Mouse (Mus musculus): ENCODE results near the gene Dcun1d3. TPM values are rescaled to one million over a fixed set of nuclear protein-coding genes. Genes with fewer than 3 reads are reported as not detected.

The Dcun1d3 gene
- total and polyA plus RNA-seq, 2 experiments from 2014 or later: 10.0 to 14.6 TPM

DNA sequence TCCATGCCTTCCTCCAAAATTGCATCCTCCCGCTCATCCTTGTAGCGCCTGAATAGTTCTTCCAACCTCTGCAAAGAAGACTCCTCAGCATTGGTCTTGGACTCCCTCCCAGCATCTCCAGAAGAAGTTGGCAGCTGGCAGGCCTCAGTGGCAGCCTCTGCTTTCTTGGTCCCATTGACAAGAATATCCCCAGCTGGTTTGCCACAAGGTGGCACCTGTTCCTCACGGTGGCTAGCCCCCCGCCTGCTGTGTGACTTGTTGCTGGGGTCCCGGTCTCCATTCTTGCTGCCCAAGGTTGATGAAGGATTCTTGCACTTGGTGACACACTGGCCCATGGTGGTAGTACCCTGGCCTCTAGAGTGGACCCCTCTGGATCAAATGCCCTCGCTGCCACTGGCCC is 36.6 kb downstream of the Dcun1d3 start:
- H3K27me3 ChIP-seq (ENCODE audit: insufficient read depth, low read length): no peaks in the 10 kb centered on the region
- H3K4me2 ChIP-seq (ENCODE audit: low read depth, low read length, poor library complexity, severe bottlenecking): no peak overlapping the region
- ATAC-seq (ENCODE audit: low FRiP score) (no peak), DNase-seq (ENCODE audit: low spot score) (peak; percentile 6)
- H3K4me3 ChIP-seq (ENCODE audit: low read depth, low read length): no peak overlapping the region
- H3K9ac ChIP-seq (replicated peaks; ENCODE audit: low read length, poor library complexity, severe bottlenecking): no peak overlapping the region
- 72% methylated on average over 6 of the region's 6 CpGs for WGBS
- no peak overlapping the region for H3K27ac ChIP-seq (ENCODE audit: low read depth, low read length)
- peaks cover 5% of the 10 kb centered on the region; the same call in 1 of the 2 replicates for H3K4me1 ChIP-seq (ENCODE audit: insufficient read depth, low read length)
- H3K36me3 ChIP-seq (ENCODE audit: insufficient read depth, low read length): peaks cover 10% of the 10 kb centered on the region; the same call in 1 of the 2 replicates
- TF ChIP-seq CTCF (IDR thresholded peaks at IDR 0.05): peak; percentile 47
- no peaks in the 10 kb centered on the region for H3K9me3 ChIP-seq (ENCODE audit: low read length)

DNA sequence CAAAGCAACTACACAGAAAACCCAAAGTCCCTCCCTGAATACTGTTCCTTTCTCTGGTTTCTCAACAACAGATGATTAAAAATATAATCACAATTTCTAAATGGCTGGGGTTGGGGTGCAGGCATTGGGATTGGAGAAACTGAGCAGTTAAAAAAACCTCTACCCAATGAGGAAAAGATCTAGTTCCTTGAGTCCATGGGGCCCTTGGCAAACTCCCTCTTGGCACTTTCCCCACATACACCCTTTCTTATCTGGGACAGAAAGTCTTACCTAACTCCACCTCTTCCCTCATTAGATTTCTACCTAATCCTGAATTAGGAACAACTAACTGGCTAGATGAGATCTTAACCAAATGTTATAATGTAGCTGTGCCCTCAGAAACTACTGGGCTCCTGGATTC is 41.1 kb downstream of the Dcun1d3 start:
- Histone ChIP-seq H3K4me1 (ENCODE audit: insufficient read depth, low read length) (no peaks in the 10 kb centered on the region), H3K27ac (ENCODE audit: low read depth, low read length) (no peak overlapping the region), H3K36me3 (ENCODE audit: insufficient read depth, low read length) (peaks cover 10% of the 10 kb centered on the region; the same call in 1 of the 2 replicates), H3K4me2 (ENCODE audit: low read depth, low read length, poor library complexity, severe bottlenecking) (no peak overlapping the region), H3K27me3 (ENCODE audit: insufficient read depth, low read length) (no peaks in the 10 kb centered on the region), H3K9ac (replicated peaks; ENCODE audit: low read length, poor library complexity, severe bottlenecking) (no peak overlapping the region), H3K4me3 (ENCODE audit: low read depth, low read length) (no peak overlapping the region), H3K9me3 (ENCODE audit: low read length) (no peaks in the 10 kb centered on the region)
- DNase-seq (ENCODE audit: low spot score) (no peak), ATAC-seq (ENCODE audit: low FRiP score) (no peak)
- TF ChIP-seq CTCF (IDR thresholded peaks at IDR 0.05): no peak

DNA sequence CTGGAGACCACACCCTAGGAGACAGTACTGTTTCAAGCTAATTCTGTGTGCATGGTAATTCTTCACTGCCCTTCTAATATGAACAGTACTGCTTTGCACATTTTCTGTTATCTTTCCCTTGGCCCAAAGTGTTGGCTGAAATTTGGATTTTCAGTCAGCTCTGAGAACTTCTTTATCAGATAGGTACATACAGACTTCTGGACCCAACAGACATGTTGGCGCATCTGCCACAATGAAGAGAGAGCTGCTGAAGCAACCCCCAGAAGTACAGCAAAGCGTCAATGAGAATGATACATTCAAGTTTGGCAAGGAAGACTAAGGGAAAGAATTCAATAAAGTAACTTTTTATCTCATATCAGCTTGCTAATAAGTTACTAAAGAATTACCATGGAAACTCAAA is 41.7 kb downstream of the Dcun1d3 start:
- Histone ChIP-seq H3K4me2 (ENCODE audit: low read depth, low read length, poor library complexity, severe bottlenecking) (no peak overlapping the region), H3K9me3 (ENCODE audit: low read length) (no peaks in the 10 kb centered on the region), H3K9ac (replicated peaks; ENCODE audit: low read length, poor library complexity, severe bottlenecking) (no peak overlapping the region), H3K4me3 (ENCODE audit: low read depth, low read length) (no peak overlapping the region), H3K27me3 (ENCODE audit: insufficient read depth, low read length) (no peaks in the 10 kb centered on the region), H3K4me1 (ENCODE audit: insufficient read depth, low read length) (no peaks in the 10 kb centered on the region), H3K36me3 (ENCODE audit: insufficient read depth, low read length) (peaks cover 10% of the 10 kb centered on the region; the same call in 1 of the 2 replicates), H3K27ac (ENCODE audit: low read depth, low read length) (no peak overlapping the region)
- DNase-seq (ENCODE audit: low spot score) (no peak), ATAC-seq (ENCODE audit: low FRiP score) (no peak)
- no peak for TF ChIP-seq CTCF (IDR thresholded peaks at IDR 0.05)
- WGBS: 92% methylated on average over 2 of the region's 2 CpGs

DNA sequence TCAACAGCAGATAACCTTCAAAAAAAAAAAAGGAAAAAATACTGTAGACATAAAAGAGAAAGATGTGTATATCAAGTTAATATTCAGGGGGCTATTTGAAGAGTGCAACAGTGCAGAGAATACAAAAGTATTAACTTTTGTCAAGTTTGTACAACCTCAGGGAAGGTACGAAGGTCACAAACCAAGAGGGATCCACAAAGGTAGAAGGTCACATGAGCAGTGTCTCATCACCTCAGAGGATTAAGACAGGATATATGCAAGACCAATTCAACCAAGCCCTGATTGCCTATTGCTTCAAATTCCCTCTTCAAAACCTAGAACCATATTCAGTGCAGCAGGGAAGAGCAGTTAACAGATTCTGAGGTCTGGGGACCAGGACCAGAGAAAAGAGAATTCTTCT is 42.9 kb downstream of the Dcun1d3 start:
- 0 out of 2 replicates have a peak, but pooled peaks cover 6% of the 10 kb centered on the region for H3K36me3 ChIP-seq (ENCODE audit: insufficient read depth, low read length)
- H3K4me2 ChIP-seq (ENCODE audit: low read depth, low read length, poor library complexity, severe bottlenecking): no peak overlapping the region
- 96% methylated on average over 1 of the region's 1 CpGs for WGBS
- no peak overlapping the region for H3K27ac ChIP-seq (ENCODE audit: low read depth, low read length)
- no peak for ATAC-seq (ENCODE audit: low FRiP score)
- H3K4me3 ChIP-seq (ENCODE audit: low read depth, low read length): no peak overlapping the region
- no peaks in the 10 kb centered on the region for H3K9me3 ChIP-seq (ENCODE audit: low read length)
- H3K9ac ChIP-seq (replicated peaks; ENCODE audit: low read length, poor library complexity, severe bottlenecking): no peak overlapping the region
- H3K4me1 ChIP-seq (ENCODE audit: insufficient read depth, low read length): no peaks in the 10 kb centered on the region
- DNase-seq (ENCODE audit: low spot score): no peak
- no peak for TF ChIP-seq CTCF (IDR thresholded peaks at IDR 0.05)
- no peaks in the 10 kb centered on the region for H3K27me3 ChIP-seq (ENCODE audit: insufficient read depth, low read length)

DNA sequence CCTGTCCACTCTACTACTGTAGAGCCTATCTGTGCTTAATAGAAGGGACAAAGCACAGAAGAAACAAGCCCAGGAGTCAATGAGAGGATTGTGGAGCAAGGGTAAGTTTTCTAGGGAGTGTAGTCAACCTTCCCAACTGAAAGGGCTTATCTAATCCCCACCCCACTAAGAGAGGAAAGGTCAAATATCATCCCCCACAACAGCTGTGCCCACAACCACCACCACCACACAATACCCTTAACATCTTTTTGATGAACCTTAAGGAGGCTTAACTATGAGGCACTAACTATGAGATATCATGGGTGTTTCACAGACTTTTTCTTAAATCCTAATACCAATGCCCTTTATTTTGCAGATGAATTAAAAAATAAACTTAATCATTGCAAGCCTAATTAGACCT is 43.6 kb downstream of the Dcun1d3 start:
- Histone ChIP-seq H3K4me3 (ENCODE audit: low read depth, low read length) (no peak overlapping the region), H3K27ac (ENCODE audit: low read depth, low read length) (no peak overlapping the region), H3K9me3 (ENCODE audit: low read length) (no peaks in the 10 kb centered on the region), H3K27me3 (ENCODE audit: insufficient read depth, low read length) (no peaks in the 10 kb centered on the region), H3K4me2 (ENCODE audit: low read depth, low read length, poor library complexity, severe bottlenecking) (no peak overlapping the region), H3K9ac (replicated peaks; ENCODE audit: low read length, poor library complexity, severe bottlenecking) (no peak overlapping the region), H3K36me3 (ENCODE audit: insufficient read depth, low read length) (0 out of 2 replicates have a peak, but pooled peaks cover 2% of the 10 kb centered on the region), H3K4me1 (ENCODE audit: insufficient read depth, low read length) (no peaks in the 10 kb centered on the region)
- TF ChIP-seq CTCF (IDR thresholded peaks at IDR 0.05): no peak
- ATAC-seq (ENCODE audit: low FRiP score): no peak
- no peak for DNase-seq (ENCODE audit: low spot score)

DNA sequence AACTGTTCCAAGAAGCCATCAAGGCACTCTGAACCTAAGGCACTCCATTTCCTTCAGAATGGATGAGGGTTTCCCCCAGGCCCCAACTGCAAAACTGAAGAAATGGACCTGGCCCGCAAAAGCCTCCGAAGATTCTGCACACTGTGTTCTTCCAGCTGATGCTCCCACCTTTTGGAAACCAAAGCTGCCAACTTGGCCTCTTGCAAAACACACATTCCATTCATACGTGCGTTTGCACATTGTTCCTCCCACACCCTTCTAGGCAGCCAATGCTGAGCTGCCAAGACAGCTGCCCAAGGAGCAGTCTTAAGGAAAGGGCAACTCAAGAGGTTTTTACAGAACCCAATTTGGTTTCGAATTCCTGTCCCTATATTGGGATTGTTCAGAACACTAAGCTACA is 45.4 kb downstream of the Dcun1d3 start:
- Histone ChIP-seq H3K4me2 (ENCODE audit: low read depth, low read length, poor library complexity, severe bottlenecking) (no peak overlapping the region), H3K4me1 (ENCODE audit: insufficient read depth, low read length) (no peaks in the 10 kb centered on the region), H3K9me3 (ENCODE audit: low read length) (no peaks in the 10 kb centered on the region), H3K36me3 (ENCODE audit: insufficient read depth, low read length) (no peaks in the 10 kb centered on the region), H3K4me3 (ENCODE audit: low read depth, low read length) (no peak overlapping the region), H3K27ac (ENCODE audit: low read depth, low read length) (no peak overlapping the region), H3K9ac (replicated peaks; ENCODE audit: low read length, poor library complexity, severe bottlenecking) (no peak overlapping the region), H3K27me3 (ENCODE audit: insufficient read depth, low read length) (no peaks in the 10 kb centered on the region)
- DNase-seq (ENCODE audit: low spot score) (no peak), ATAC-seq (ENCODE audit: low FRiP score) (no peak)
- no peak for TF ChIP-seq CTCF (IDR thresholded peaks at IDR 0.05)
- WGBS: 87% methylated on average over 5 of the region's 5 CpGs
